Mouse (Mus musculus): Measurements from ENCODE around the gene B230307C23Rik. TPM values are rescaled to one million over a fixed set of nuclear protein-coding genes. Genes with fewer than 3 reads are reported as not detected.

The B230307C23Rik gene
- 44.2 TPM for polyA plus RNA-seq (2017; shearing (Covaris generic))

DNA sequence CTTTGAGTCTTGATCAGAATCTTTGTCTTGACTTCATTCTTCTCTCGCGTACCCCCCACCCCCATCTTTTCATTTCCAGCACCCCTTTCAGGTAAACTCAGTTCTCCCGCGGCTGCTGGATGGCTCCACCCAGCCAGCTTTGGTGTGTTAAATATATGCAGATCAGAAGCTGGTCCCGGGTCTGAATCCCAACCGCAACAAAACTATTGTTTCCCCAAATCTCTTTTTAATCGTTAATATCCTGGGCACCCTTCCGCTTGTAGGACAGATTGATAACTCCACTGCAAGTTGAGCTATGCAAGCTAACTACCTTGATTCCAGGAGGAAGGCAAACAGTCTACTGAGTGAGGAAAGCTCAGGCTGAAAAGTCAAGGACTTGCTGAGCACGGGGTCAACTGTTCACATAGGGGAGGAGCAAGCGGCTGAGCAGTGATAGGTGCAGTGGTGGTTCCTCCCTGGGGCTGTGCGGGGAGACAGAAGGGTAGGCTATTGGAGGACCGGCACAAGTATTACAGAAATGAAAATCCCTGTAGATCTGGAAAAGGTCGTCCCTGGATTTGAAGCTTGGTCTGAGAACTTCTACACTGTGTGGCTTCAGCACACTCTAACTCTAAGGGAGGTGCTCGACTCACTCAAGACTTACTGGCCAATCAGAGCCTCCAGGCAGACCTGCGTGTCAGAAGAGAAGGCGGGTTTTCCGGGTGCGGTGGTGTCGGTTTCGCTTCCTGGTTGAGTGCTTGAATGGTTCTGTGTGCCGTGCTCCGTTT lies at the start of gene B230307C23Rik:
TSS of gene B230307C23Rik (plus strand) at position 700 of the 767 bp plus-strand sequence.

DNA sequence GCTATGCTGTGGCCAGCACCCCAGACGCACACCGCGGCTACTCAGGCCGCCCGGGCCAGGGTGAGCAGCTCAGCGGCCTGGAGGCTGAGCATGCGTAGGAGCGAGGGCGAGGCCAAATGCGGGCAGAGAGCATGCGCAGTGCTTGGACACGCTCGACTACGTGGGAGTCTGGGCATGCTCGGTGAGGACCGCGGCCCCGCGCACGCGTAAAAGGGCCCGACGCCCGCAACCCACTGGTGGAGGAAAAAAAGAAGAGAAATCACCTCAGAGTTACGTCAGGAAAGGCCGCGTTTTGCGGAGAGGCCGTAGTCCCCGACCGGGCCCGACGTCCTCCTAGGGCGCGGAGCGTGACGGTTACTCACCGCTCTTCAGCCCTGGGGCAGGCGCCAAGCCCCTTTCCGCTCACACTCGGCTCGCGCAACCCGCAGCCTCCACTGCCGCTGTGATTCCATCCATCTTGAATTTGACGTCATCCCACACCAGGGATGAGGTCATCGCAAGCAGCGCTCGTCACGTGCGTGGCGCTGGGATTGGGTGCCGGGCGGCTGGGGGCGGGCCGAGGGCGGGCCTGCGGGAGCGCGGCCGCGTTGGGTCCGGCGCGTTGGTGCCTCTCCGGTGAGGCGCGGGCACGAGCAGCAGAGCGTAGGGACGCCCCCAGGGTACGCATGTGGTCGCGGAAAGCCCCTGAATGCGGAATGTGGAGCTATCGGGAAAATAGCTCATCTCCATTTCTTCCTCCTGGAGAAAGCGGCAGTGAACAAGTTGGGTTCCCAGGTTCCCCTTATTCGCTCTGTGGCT lies 34.8 kb upstream of the B230307C23Rik start, which contains the start of the genes C2cd2 and Zbtb21:
TSS of gene C2cd2 (minus strand) at position 448 of the 798 bp plus-strand sequence.
TSS of gene Zbtb21 (minus strand) at position 472 of the 798 bp plus-strand sequence.

Other genes with a start within 250 kb of the B230307C23Rik start
- gene Ripk4, start 233.5 kb upstream of the B230307C23Rik start, polyA plus RNA-seq (2017; shearing (Covaris generic)), result 0.10 TPM
- 23.1 TPM for gene Prdm15, start 145.5 kb upstream of the B230307C23Rik start, polyA plus RNA-seq (2017; shearing (Covaris generic))
- gene C2cd2, start 34.7 kb upstream of the B230307C23Rik start, polyA plus RNA-seq (2017; shearing (Covaris generic)), result 7.0 TPM
- gene Zbtb21, start 34.7 kb upstream of the B230307C23Rik start, polyA plus RNA-seq (2017; shearing (Covaris generic)), result 18.8 TPM
- 23.2 TPM for gene A630089N07Rik, start 85.1 kb downstream of the B230307C23Rik start, polyA plus RNA-seq (2017; shearing (Covaris generic))

Measured in CD4-positive, CD25-positive, alpha-beta regulatory T cell, adult 9 weeks (primary cell).